Mouse (Mus musculus) limb, embryonic 14.5 days (tissue): ENCODE data around the gene Kif12. TPM values are rescaled to one million over a fixed set of nuclear protein-coding genes. Genes with fewer than 3 reads are reported as not detected.

Source experiments
- ATAC-seq: fragments of 200-750 bp; cut with Nextera tagmentation; 2 replicates; pipeline ENCODE4 v1.8.0; 2017; ENCODE audit warnings: low read depth, moderate number of reproducible peaks, moderate TSS enrichment; ENCODE audit not compliant: low FRiP score
- DNase-seq: peaks from one replicate; pipeline ENCODE4 v3.0.0-alpha.2; 2015; ENCODE audit warnings: low spot score
- H3K27ac ChIP-seq: fragments of 300-500 bp; sonication (generic); replicated peaks from 2 replicates; pipeline ENCODE4 v1.5.1; 2014; ENCODE audit warnings: low read depth, mild to moderate bottlenecking, low read length, moderate library complexity, mixed read lengths
- H3K27me3 ChIP-seq: fragments of 300-500 bp; sonication (generic); 2 replicates; pipeline ENCODE4 v1.6.1; 2014; ENCODE audit warnings: low read length, mixed read lengths; ENCODE audit not compliant: control insufficient read depth, insufficient read depth
- H3K36me3 ChIP-seq: fragments of 300-500 bp; sonication (generic); 2 replicates; pipeline ENCODE4 v1.6.1; 2014; ENCODE audit warnings: mild to moderate bottlenecking, low read length, moderate library complexity, mixed read lengths; ENCODE audit not compliant: control insufficient read depth, insufficient read depth
- H3K4me1 ChIP-seq: fragments of 300-500 bp; sonication (generic); 2 replicates; pipeline ENCODE4 v1.6.1; 2014; ENCODE audit warnings: antibody characterized with exemption, low read length, mixed read lengths; ENCODE audit not compliant: control insufficient read depth, insufficient read depth
- H3K4me2 ChIP-seq: fragments of 300-500 bp; sonication (generic); replicated peaks from 2 replicates; pipeline ENCODE4 v1.6.1; 2014; ENCODE audit warnings: low read depth, mild to moderate bottlenecking, low read length, moderate library complexity; ENCODE audit not compliant: severe bottlenecking
- H3K4me3 ChIP-seq: fragments of 300-500 bp; sonication (generic); replicated peaks from 2 replicates; pipeline ENCODE4 v1.5.1; 2014; ENCODE audit warnings: low read length
- H3K9ac ChIP-seq: fragments of 300-500 bp; sonication (generic); 2 replicates; pipeline ENCODE4 v1.6.1; 2014; ENCODE audit warnings: mild to moderate bottlenecking, low read depth, low read length, moderate library complexity; ENCODE audit not compliant: severe bottlenecking
- H3K9me3 ChIP-seq: fragments of 300-500 bp; sonication (generic); 2 replicates; pipeline ENCODE4 v1.6.1; 2016; ENCODE audit warnings: low read length; ENCODE audit not compliant: control insufficient read depth
- POLR2A ChIP-seq: fragments of 200-500 bp; IDR thresholded peaks from 2 replicates; pipeline ENCODE4 v1.8.0; 2012; ENCODE audit warnings: inconsistent platforms, mild to moderate bottlenecking, moderate library complexity, borderline replicate concordance; ENCODE audit not compliant: insufficient read depth, insufficient read length; ENCODE audit errors: extremely low read depth
- WGBS: fragments of 180-500 bp; shearing (Covaris S2); extraction: QIAGEN DNeasy Blood & Tissue Kit; methylation state at CpG from one replicate; pipeline ENCODE4 v1.1.7; 2014; 5-methylcytosine and 5-hydroxymethylcytosine counted together
- polyA plus RNA-seq, 2 experiments: library from polyadenylated mRNA; depleted of rRNA in 1 of 2; stranded (reverse) in 1 of 2; unstranded in 1 of 2; fragments of >200 nt; fragmentation: Nextera tagmentation in 1 of 2; extraction: Ambion mirVana in 1 of 2; gene quantifications; 2 replicates each; pipeline versions ENCODE4 v1.2.1 to v1.2.3; 2012 to 2014

The Kif12 gene
- polyA plus RNA-seq, 2 experiments: 0.14 to 1.3 TPM

- Histone ChIP-seq H3K27ac (no peak overlapping the region), H3K4me2 (no peak overlapping the region), H3K27me3 (no peaks in the 10 kb centered on the region), H3K4me3 (no peak overlapping the region), H3K9me3 (no peaks in the 10 kb centered on the region), H3K36me3 (no peaks in the 10 kb centered on the region), H3K9ac (no peak overlapping the region), H3K4me1 (peaks cover 14% of the 10 kb centered on the region)
- ATAC-seq: peak; percentile 81
- 3% methylated on average over 5 of the region's 5 CpGs for WGBS
- peak; percentile 78 for DNase-seq
- no peak for TF ChIP-seq POLR2A
Measured at GRCm38 (mm10) chr4:63181556-63181955, 9.6 kb upstream of the Kif12 start.

- H3K4me1 ChIP-seq: no peaks in the 10 kb centered on the region
- no peak overlapping the region for H3K27ac ChIP-seq
- peaks cover 10% of the 10 kb centered on the region; the same call in 1 of the 2 replicates for H3K27me3 ChIP-seq
- H3K4me3 ChIP-seq: no peak overlapping the region
- 47% methylated on average over 24 of the region's 24 CpGs for WGBS
- no peaks in the 10 kb centered on the region for H3K36me3 ChIP-seq
- no peak overlapping the region for H3K9ac ChIP-seq
- no peak overlapping the region for H3K4me2 ChIP-seq
- ATAC-seq (no peak), DNase-seq (no peak)
- no peak for TF ChIP-seq POLR2A
- H3K9me3 ChIP-seq: 0 out of 2 replicates have a peak, but pooled peaks cover 3% of the 10 kb centered on the region
Measured at GRCm38 (mm10) chr4:63171122-63171521, 809 bp downstream of the Kif12 start.

GRCm38 (mm10) chr4:63170061-63170460 is 1.9 kb downstream of the Kif12 start:
- no peak for ATAC-seq

GRCm38 (mm10) chr4:63166323-63166722 is 5.6 kb downstream of the Kif12 start:
- H3K4me2 ChIP-seq: no peak overlapping the region
- peaks cover 10% of the 10 kb centered on the region; the same call in 1 of the 2 replicates for H3K27me3 ChIP-seq
- H3K9ac ChIP-seq: no peak overlapping the region
- no peaks in the 10 kb centered on the region for H3K36me3 ChIP-seq
- no peak for ATAC-seq
- no peak overlapping the region for H3K27ac ChIP-seq
- no peak for DNase-seq
- no peak overlapping the region for H3K4me3 ChIP-seq
- no peaks in the 10 kb centered on the region for H3K9me3 ChIP-seq
- 85% methylated on average over 5 of the region's 5 CpGs for WGBS
- no peaks in the 10 kb centered on the region for H3K4me1 ChIP-seq
- no peak for TF ChIP-seq POLR2A

More at GRCm38 (mm10) chr4:63170061-63170460, 1.9 kb downstream of the Kif12 start:
- no peak overlapping the region for H3K9ac ChIP-seq
- WGBS: 86% methylated on average over 4 of the region's 4 CpGs
- no peak for DNase-seq
- no peak for TF ChIP-seq POLR2A
- no peak overlapping the region for H3K4me2 ChIP-seq
- peaks cover 10% of the 10 kb centered on the region; the same call in 1 of the 2 replicates for H3K27me3 ChIP-seq
- 0 out of 2 replicates have a peak, but pooled peaks cover 3% of the 10 kb centered on the region for H3K9me3 ChIP-seq
- H3K36me3 ChIP-seq: no peaks in the 10 kb centered on the region
- H3K4me3 ChIP-seq: no peak overlapping the region
- H3K27ac ChIP-seq: no peak overlapping the region
- no peaks in the 10 kb centered on the region for H3K4me1 ChIP-seq

- H3K27me3 ChIP-seq: peaks cover 5% of the 10 kb centered on the region; the same call in 1 of the 2 replicates
Measured at GRCm38 (mm10) chr4:63165636-63166035, 6.3 kb downstream of the Kif12 start.

More at GRCm38 (mm10) chr4:63165636-63166035, 6.3 kb downstream of the Kif12 start:
- no peak overlapping the region for H3K4me3 ChIP-seq
- no peak for TF ChIP-seq POLR2A
- H3K9ac ChIP-seq: no peak overlapping the region
- ATAC-seq: no peak
- H3K27ac ChIP-seq: no peak overlapping the region
- H3K4me2 ChIP-seq: no peak overlapping the region
- no peak for DNase-seq
- no peaks in the 10 kb centered on the region for H3K36me3 ChIP-seq
- no peaks in the 10 kb centered on the region for H3K9me3 ChIP-seq
- 96% methylated on average over 4 of the region's 4 CpGs for WGBS
- H3K4me1 ChIP-seq: no peaks in the 10 kb centered on the region
